Mouse (Mus musculus): ENCODE data around the gene Dync1li1.

GRCm38 (mm10) chr9:114758272-114758671, 69.7 kb downstream of the Dync1li1 start:
- TF ChIP-seq GATA1 (IDR thresholded peaks at IDR 0.05; ENCODE audit: low read length) (no peak), TAL1 (IDR thresholded peaks at IDR 0.05; ENCODE audit: low read length) (no peak)

All from erythroblast, embryonic 14.5 days (primary cell).